Mouse (Mus musculus) lung, postnatal 14 days (tissue): ENCODE results near the gene Lyl1.

Source experiments
- DNase-seq: peaks from one replicate; pipeline ENCODE4 v3.0.0; 2021

Gene Lyl1

GRCm38 (mm10) chr8:84723571-84723900 is 22.3 kb downstream of the Lyl1 start:
- no peak for DNase-seq

DNA sequence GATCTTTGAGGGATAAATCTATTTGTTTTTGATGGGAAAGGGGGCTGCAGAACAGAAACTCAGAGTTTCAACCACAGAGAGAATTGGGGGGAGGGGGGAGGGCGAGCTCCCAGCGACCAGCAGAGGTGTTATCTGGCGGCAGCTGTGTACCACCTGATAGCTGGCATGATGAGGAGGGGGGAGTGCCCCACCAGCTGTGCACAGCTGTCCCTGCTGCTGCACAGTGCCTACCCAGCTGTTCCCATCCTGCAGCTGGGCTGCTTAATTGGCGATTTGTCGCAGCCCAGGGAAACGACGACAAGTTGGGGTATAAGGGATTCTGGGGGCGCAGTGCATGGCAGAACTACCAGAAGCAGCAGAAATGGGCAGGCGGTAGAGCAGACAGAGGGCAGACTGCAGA is 23.4 kb downstream of the Lyl1 start:
- no peak for DNase-seq

GRCm38 (mm10) chr8:84725246-84725940 is 24.1 kb downstream of the Lyl1 start:
- no peak for DNase-seq

GRCm38 (mm10) chr8:84725941-84726259 is 24.6 kb downstream of the Lyl1 start:
- DNase-seq = no peak

GRCm38 (mm10) chr8:84728474-84728873 is 27.2 kb downstream of the Lyl1 start:
- DNase-seq = no peak

DNA sequence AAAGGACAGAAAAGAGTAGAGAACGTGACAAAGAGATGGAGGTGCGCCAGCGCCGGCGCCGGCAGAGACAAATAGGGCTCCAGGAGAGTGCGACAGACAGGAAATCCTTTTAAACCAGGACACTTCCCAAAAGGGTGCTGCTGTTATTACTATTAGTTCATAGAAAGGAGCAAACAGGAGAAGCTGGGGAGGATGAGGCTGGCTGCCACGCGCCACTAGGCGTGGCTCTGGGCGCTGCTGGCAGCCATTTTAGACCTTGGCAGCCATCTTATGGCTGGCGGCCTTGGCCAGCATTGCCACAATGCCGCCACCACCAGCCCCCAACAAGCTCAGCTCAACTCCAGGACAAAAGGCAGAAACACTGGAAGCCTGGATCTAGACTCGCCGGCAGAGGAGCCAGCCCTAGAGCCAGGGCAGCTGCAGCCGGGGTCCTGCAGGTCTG is 28.7 kb downstream of the Lyl1 start:
- DNase-seq = peak; percentile 64

- no peak for DNase-seq
Observed at GRCm38 (mm10) chr8:84730541-84731370, 29.5 kb downstream of the Lyl1 start.

GRCm38 (mm10) chr8:84731371-84732177 is 30.3 kb downstream of the Lyl1 start:
- no peak for DNase-seq

- no peak for DNase-seq
Observed at GRCm38 (mm10) chr8:84732545-84732944, 31.3 kb downstream of the Lyl1 start.

DNA sequence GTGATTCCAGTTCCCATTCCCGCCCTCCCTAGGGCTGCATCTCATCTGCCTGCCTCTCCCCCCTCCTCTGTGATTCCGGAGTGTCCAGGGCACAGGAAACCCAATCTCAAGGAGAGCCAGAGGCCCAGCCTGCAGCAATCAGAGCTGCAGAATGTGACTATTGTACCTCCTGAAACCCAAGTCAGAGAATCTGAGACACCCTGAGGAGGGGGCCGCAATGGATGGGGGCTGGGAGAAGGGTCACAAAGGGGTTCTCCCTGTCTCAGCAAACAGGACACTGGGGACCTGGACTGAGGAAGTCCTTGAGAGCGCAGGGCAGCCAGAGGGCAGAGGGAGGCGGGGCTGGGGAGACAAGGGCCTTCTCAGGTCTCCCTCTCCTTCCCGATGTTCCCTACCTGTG is 31.7 kb downstream of the Lyl1 start:
- no peak for DNase-seq

DNA sequence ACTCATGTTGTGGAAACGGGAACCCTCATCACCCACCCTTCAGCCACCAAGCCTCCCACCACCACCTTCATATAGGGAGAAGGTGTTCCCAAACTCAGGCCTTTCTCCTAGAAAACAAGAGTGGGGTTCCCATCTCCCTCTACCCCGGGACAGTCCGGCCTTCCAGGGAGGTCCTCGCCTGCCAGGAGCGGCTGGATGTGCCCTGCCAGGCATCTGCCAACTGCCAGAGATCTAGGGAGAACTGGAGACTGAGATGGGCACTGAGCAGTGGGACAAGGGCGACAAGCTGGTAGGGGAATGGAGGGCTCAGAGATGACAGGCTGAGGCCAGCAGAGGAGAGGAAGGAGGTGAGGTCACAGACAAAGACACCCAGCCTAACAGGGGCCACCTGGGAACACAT is 32.7 kb downstream of the Lyl1 start:
- no peak for DNase-seq

DNA sequence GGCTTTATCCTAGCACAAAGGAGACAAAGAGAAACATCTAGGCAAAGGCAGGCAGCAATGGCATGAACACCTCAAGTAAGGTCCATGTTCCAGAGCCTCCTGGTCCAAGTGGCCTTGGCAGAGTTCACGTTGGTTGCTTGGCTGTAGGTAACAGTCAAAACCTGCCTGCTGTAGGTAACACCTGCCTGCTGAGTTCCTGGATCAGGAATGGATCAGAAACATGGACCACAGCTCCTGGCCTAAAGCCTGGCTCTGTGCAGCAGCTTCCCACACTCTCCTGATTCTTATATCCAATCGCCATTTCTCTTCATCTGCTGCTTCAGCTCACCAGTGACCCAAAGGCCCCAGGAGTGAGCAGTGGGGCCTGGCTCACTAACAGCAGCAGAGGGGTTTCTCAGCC is 33.4 kb downstream of the Lyl1 start:
- DNase-seq = no peak

DNA sequence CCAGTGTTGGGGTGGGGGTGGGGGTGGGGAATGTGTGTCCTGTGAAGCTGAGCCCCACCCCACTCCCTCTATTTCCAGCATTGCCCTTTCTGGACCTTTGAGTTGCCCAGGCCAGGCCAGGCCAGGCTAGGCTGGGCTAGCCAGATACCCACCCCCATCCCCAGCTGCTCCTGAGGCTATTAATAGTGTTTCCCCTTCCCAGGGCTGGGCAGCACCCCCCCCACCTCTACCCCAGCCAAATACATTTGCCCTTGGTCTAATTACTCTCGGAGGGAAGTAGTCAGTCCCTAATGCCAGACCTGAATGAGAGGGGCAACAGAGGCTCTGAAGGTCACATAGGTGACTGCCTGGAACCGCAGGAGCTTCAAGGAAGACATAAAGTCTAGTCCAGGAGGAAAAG is 34.3 kb downstream of the Lyl1 start:
- no peak for DNase-seq

DNA sequence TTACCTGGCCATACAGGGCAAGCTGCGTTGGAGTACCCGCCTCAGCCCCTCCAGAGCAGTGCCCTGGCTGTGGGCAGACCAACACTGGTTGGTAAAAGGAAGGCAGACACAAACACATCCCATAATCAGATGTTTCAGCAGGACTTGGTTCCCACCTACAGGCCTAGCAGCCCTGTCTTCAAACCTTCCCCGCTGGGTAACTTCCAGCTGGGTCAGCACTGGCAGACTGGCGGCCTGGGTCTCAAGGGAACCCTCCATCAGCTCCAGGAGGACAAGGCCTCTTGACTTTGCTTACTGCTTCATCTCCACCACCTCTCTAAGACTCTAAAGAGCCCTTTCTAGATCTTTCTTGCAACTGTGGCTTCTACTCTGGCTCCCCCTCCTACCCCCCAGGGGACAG is 35.3 kb downstream of the Lyl1 start:
- no peak for DNase-seq

GRCm38 (mm10) chr8:84737608-84738007 is 36.4 kb downstream of the Lyl1 start:
- DNase-seq = peak; percentile 88

DNA sequence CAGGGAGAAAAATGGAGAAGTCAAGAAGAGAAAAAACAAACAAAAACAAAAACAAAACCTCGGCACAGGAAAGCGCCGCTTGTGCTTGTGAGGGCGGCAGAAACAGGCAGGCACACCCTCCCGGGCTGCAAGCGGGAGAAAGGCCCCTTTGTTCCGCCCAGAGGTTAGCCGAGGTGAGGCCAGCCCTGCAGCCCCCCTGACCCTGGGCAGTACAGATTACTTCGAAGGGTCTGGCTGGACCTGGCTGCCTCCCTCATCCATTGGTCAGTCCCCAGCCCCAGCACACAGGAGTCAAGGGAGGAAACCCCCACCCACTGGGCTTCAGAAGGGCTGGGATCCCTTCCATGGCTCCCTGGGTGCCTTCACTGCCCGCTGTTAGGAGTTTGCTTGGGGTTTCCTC is 37.0 kb downstream of the Lyl1 start:
- DNase-seq = no peak

DNA sequence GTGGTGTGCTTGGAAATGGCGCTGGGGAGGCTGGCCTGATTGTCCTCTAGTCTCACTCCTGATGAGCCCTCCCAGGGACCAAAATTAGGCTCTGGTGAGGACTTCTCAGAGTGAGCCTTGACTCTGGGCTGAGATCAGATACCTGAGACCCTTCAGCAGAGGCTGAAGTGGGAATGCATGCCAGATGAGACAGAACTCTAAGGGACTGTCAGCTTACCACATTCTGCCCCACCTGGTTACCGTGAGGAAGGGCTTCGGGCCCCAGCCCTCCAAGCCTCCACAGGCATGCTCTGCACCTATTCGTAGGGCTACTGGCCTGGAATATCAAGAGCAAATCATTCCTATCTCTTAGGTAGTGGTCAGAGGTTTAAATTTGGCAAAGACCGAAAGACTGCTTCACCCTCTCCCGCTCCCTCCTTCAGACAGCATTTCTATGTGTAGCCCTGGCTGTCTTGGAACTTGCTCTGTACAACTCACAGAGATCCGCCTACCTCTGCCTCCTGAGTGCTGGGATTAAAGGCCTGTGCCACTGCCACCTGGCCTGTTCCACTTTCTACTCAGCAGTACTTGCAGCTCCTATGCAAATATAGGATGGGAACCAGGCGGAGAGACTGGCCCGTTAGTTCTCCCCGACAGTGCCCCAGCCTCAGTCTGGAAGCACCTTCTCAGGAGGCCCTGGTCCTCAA is 37.6 kb downstream of the Lyl1 start:
- DNase-seq = no peak

DNA sequence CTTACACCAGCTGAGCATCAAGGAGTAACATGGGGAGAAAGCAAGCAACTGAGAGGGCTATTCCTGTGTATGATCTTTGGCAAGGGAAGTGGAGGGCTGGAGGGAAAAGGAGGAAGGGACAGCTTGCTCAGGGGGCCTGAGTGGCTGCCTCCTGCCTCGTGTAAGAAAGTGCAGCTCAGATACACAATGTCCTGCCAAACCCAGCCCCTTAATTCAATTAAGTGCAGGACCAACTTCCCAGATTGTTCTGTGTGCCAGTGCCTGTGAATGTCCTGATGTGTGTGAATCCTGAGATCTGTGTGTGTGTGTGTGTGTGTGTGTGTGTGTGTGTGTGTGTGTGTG is 38.1 kb downstream of the Lyl1 start:
- DNase-seq = no peak

GRCm38 (mm10) chr8:84740895-84741843 is 39.9 kb downstream of the Lyl1 start:
- DNase-seq = no peak

DNA sequence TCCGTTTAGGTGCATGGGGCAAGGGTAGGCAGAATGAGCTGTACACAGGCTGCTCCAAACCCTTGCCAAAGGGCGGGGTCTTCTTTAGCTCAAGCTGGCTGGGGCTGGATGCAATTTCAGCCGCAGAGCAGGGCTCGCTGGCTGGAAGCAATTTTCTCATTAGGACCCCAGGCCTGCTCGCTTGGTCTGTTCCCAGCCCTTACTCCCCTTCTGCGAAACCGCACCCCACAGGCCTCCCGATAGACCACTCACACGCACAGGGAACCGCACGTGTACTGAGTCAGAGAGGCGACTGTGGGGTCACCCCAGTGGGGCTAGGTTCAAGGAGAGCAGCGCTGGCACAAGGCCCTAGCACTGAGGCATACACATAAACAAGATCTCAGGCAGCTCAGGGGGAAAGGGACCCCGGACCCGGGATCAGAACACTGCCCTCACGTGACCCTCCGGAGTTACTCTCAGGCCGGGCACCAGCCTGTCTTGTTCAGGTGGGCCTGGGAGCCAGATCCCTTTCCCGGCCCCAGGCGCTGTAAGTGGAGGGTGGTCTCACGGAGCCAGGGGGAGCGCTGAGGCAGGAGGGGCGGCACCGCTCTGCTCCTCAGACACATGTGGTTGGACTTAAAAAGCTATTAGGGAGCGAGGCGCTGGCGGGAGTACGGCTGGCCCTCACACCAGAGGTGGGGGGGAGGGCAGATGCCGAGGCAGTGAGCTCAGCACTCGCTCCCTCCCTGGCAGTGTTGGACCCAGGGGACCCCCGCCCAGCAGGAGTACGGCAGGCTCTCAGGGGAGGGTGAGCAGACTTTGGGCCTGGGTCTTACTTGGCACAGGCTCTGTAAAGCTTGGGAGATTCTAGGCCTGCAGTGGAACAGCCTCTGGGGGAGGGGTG is 41.2 kb downstream of the Lyl1 start:
- DNase-seq = peak; percentile 62

DNA sequence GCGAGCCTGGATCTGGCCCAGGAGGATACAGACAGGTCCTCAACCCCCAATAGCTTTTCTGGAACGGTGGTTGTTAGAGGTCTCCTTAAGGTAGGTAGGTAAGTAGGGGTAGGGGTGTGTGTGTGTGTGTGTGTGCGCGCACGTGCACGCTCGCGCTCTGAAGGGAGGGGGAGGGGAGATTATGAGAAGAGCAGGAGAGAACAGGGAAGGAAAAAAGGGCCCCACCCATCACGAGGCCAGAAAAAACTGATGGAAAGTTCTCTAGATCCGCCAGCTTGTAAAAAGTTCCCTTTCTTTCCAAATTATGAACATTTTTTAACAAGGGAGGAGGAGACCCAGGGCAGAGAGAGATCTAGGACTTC is 41.8 kb downstream of the Lyl1 start:
- no peak for DNase-seq
